Mouse (Mus musculus) embryonic facial prominence, embryonic 15.5 days (tissue): ENCODE results near the gene Cnst. TPM values are rescaled to one million over a fixed set of nuclear protein-coding genes. Genes with fewer than 3 reads are reported as not detected.
"Not testable (repeated sequence)": the region's sequence is repeated elsewhere in the genome, so short reads cannot be mapped to it uniquely, and the experiment has no call there.

Experiments
- ATAC-seq: fragments of 200-750 bp; cut with Nextera tagmentation; 2 replicates; pipeline ENCODE4 v1.8.0; 2017; ENCODE audit warnings: low read depth, moderate TSS enrichment; ENCODE audit not compliant: insufficient number of reproducible peaks, low FRiP score, low TSS enrichment
- H3K27ac ChIP-seq: fragments of 300-500 bp; sonication (generic); replicated peaks from 2 replicates; pipeline ENCODE4 v1.5.1; 2015; ENCODE audit warnings: mild to moderate bottlenecking, inconsistent platforms
- H3K27me3 ChIP-seq: fragments of 300-500 bp; sonication (generic); 2 replicates; pipeline ENCODE4 v1.6.1; 2015; ENCODE audit warnings: inconsistent platforms
- H3K36me3 ChIP-seq: fragments of 300-500 bp; sonication (generic); 2 replicates; pipeline ENCODE4 v1.6.1; 2015; ENCODE audit warnings: mild to moderate bottlenecking, inconsistent platforms
- H3K4me1 ChIP-seq: fragments of 300-500 bp; sonication (generic); 2 replicates; pipeline ENCODE4 v1.6.1; 2015; ENCODE audit warnings: inconsistent platforms
- H3K4me2 ChIP-seq: fragments of 300-500 bp; sonication (generic); replicated peaks from 2 replicates; pipeline ENCODE4 v1.6.1; 2015; ENCODE audit warnings: mild to moderate bottlenecking, inconsistent platforms
- H3K4me3 ChIP-seq: fragments of 300-500 bp; sonication (generic); replicated peaks from 2 replicates; pipeline ENCODE4 v1.5.1; 2015; ENCODE audit warnings: mild to moderate bottlenecking, inconsistent platforms
- H3K9ac ChIP-seq: fragments of 300-500 bp; sonication (generic); 2 replicates; pipeline ENCODE4 v1.6.1; 2015; ENCODE audit warnings: inconsistent platforms
- H3K9me3 ChIP-seq: fragments of 300-500 bp; sonication (generic); replicated peaks from 2 replicates; pipeline ENCODE4 v1.6.1; 2016; ENCODE audit warnings: inconsistent platforms
- WGBS: fragments of 180-500 bp; shearing (Covaris S2); methylation state at CpG from one replicate; pipeline ENCODE4 v1.1.7; 2015; 5-methylcytosine and 5-hydroxymethylcytosine counted together
- polyA plus RNA-seq: library from polyadenylated mRNA; unstranded; fragments of >200 nt; fragmentation: Nextera tagmentation; extraction: Ambion mirVana; gene quantifications from 2 replicates; pipeline ENCODE4 v1.2.1, GENCODE M21; 2015

The Cnst gene
- polyA plus RNA-seq, 1 experiment from 2014 or later: 16.7 TPM

DNA sequence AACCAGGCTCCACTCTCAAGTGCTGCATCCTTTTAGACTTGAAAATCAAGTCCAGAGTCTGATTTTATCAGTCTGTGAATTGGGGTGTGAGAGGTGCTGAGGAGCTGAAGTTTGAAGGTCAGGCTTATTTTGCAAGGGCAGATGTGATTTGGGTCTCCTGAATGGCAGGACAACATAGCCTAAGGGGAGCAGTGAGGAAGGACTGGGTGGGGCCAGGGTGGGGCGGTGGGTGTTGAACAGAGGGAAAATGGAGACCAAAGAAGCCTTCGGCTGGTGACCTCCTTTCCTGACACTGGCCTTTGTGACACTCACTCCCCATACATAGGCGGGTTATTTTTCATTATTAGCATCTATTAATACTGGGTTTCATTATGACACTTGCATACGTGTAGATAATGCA is 81.7 kb downstream of the Cnst start:
- Histone ChIP-seq H3K36me3 (peaks cover 16% of the 10 kb centered on the region; the same call in 1 of the 2 replicates), H3K9me3 (no peaks in the 10 kb centered on the region), H3K27me3 (no peaks in the 10 kb centered on the region), H3K4me3 (no peak overlapping the region), H3K27ac (no peak overlapping the region), H3K9ac (no peak overlapping the region), H3K4me2 (no peak overlapping the region), H3K4me1 (0 out of 2 replicates have a peak, but pooled peaks cover 5% of the 10 kb centered on the region)
- 80% methylated on average over 4 of the region's 4 CpGs for WGBS
- no peak for ATAC-seq

DNA sequence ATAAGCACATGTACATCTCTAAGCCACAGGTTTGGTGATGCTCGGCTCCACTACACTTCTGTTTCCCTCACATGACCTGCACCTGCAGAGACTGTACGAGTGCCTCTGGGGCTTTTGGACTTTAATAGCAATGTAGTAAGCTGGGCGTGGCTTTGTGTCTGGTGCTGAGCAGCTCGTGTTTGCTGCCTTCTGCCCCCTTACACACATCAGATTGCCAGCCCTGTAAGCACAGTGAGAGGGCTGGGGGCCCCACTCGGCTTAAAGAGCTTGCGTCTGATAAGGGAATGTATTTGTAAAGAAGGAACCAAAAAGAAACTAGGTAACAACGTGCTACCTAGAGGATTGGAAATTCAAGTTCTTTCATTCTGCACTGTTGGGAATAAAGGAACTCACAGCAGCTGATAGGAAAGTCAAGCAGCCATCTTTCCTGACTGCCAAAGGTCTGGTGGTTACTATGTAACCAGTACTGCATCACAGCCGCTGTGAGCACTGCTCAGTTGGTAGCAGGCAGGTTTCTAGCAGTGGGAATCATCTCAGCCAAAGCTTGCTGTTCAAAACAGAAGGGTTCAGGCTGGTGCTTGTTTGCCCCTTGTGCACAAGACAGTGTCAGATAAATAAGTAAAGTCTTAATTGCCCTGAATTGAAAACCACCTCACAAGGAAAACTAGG is 82.4 kb downstream of the Cnst start:
- ATAC-seq: 0 out of 2 replicates have a peak, but pooled peaks have one; percentile 29
- no peak overlapping the region for H3K9ac ChIP-seq
- no peak overlapping the region for H3K4me2 ChIP-seq
- H3K4me1 ChIP-seq: 0 out of 2 replicates have a peak, but pooled peaks cover 5% of the 10 kb centered on the region
- H3K27ac ChIP-seq: no peak overlapping the region
- no peak overlapping the region for H3K4me3 ChIP-seq
- no peaks in the 10 kb centered on the region for H3K27me3 ChIP-seq
- peaks cover 11% of the 10 kb centered on the region; the same call in 1 of the 2 replicates for H3K36me3 ChIP-seq
- H3K9me3 ChIP-seq: no peaks in the 10 kb centered on the region
- 59% methylated on average over 8 of the region's 8 CpGs for WGBS

DNA sequence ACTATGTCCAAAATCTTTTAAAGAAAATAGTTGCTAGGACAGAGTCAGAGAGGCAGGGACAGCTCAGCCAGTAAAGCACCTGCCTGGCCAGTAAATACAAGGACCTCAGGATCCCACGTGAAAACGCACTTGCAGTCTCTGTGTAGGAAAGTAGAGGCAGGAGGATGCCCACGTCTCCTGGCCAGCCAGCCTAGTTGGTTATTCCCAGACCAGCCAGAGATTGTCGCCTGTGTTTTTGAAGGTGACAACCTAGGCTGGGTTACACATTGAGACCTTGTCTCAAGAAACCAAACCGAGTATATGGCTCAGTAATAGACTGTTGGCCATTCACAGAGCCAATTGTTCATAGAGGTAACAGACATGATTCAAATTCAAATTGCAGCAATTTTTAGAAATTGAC is 83.1 kb downstream of the Cnst start:
- no peak for ATAC-seq
- H3K36me3 ChIP-seq: peaks cover 11% of the 10 kb centered on the region; the same call in 1 of the 2 replicates
- 0 out of 2 replicates have a peak, but pooled peaks cover 5% of the 10 kb centered on the region for H3K4me1 ChIP-seq
- no peaks in the 10 kb centered on the region for H3K9me3 ChIP-seq
- H3K27me3 ChIP-seq: no peaks in the 10 kb centered on the region
- H3K27ac ChIP-seq: no peak overlapping the region
- no peak overlapping the region for H3K4me2 ChIP-seq
- H3K4me3 ChIP-seq: no peak overlapping the region
- 89% methylated on average over 5 of the region's 5 CpGs for WGBS
- H3K9ac ChIP-seq: no peak overlapping the region

DNA sequence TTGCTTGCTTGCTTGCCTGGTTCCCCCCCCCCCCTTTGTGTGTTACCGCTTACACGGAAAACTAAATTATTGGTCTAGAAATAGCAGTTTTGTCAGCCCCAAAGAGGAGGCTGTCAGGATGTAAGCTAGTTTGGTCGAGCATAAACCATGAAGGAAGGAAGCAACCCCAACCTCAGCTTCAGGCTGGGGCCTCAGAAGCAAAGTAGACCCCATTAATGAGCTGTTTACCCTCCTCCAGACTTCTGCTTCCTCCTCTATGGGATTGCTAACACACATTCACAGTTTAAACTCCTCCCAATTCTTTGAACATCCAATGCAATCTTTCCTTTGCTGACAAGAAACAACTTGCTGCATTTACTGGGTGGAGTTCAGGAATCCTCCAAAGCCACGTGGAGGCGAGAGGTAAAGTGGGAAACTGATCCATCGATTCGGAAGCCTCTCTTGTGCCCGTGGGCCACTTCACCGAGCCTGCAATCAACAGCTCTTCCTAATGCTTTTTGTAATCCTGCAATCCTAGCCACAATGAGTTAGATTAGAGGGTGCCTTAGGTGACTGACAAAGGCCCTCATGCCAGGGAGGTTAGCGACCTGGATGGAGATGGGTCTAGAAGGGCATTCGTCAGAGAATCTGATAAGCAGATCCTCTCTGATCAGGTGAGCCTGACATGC is 86.7 kb downstream of the Cnst start:
- Histone ChIP-seq H3K27ac (no peak overlapping the region), H3K4me2 (no peak overlapping the region), H3K9me3 (no peaks in the 10 kb centered on the region), H3K36me3 (no peaks in the 10 kb centered on the region), H3K4me1 (0 out of 2 replicates have a peak, but pooled peaks cover 5% of the 10 kb centered on the region), H3K27me3 (no peaks in the 10 kb centered on the region), H3K9ac (no peak overlapping the region), H3K4me3 (no peak overlapping the region)
- 71% methylated on average over 11 of the region's 11 CpGs for WGBS
- ATAC-seq: no peak

DNA sequence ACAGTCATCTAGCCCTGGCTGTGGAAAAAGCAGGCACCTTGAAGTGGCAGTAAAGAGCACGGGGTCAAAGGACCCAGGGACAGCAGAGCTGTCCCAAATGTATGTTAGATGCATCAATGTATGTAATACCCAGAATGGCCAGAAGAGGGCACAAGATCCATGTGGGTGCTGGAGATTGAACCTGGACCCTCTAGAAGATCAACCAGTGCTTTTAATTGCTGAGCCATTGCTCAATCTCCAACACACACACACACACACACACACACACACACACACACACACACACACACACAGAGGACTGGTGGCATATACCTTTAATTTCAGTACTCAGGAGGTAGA is 87.2 kb downstream of the Cnst start:
- Histone ChIP-seq H3K4me2 (no peak overlapping the region), H3K4me3 (no peak overlapping the region), H3K9me3 (no peaks in the 10 kb centered on the region), H3K36me3 (no peaks in the 10 kb centered on the region), H3K27ac (no peak overlapping the region), H3K27me3 (no peaks in the 10 kb centered on the region), H3K4me1 (0 out of 2 replicates have a peak, but pooled peaks cover 4% of the 10 kb centered on the region), H3K9ac (no peak overlapping the region)
- no peak for ATAC-seq
- 30% methylated on average over 1 of the region's 1 CpGs for WGBS

DNA sequence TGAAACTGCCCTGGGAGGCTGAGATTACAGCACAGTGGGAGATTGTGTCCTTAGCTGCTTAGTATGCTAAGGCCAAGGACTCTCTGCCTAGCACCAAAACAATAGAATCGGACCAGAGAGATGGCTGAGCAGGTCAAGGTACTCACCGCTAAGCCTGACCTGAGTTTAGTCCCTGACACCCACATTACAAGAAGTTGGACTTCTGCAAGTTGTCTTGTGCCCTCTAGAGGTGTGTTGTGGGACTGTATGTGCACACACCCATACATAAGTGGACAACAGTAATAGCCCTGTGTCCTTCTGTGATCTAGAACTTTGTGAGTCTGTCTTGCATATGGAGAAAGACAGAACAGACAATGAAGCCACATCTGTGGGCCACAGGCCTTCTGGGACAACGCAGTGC is 88.0 kb downstream of the Cnst start:
- Histone ChIP-seq H3K4me2 (no peak overlapping the region), H3K36me3 (no peaks in the 10 kb centered on the region), H3K27ac (no peak overlapping the region), H3K27me3 (no peaks in the 10 kb centered on the region), H3K9me3 (no peaks in the 10 kb centered on the region), H3K4me1 (no peaks in the 10 kb centered on the region), H3K9ac (no peak overlapping the region), H3K4me3 (no peak overlapping the region)
- 88% methylated on average over 3 of the region's 3 CpGs for WGBS
- ATAC-seq: no peak

DNA sequence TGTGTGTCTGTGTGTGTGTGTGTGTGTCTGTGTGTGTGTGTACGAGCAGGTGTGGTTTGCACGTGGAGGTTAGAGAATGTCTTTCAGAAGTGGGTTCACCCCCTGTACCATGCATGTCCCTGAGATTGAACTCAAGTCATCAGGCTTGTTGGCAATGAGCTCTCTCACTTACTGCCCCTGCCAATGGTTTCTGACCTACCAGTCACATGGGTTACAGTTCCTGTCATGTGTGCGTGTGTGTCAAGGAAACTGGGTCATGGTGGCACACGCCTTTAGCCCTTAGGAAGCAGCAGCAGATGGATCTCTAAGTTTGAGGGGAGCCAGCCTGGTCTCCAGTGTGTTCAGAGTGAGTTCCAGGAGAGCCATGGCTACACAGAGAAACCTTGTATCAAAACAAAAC is 96.6 kb downstream of the Cnst start:
- no peak overlapping the region for H3K27ac ChIP-seq
- no peak overlapping the region for H3K4me3 ChIP-seq
- H3K4me1 ChIP-seq: peaks cover 5% of the 10 kb centered on the region; the same call in 1 of the 2 replicates
- no peaks in the 10 kb centered on the region for H3K27me3 ChIP-seq
- no peaks in the 10 kb centered on the region for H3K36me3 ChIP-seq
- H3K9ac ChIP-seq: no peak overlapping the region
- 81% methylated on average over 4 of the region's 4 CpGs for WGBS
- ATAC-seq: no peak
- no peak overlapping the region for H3K4me2 ChIP-seq
- no peaks in the 10 kb centered on the region for H3K9me3 ChIP-seq

DNA sequence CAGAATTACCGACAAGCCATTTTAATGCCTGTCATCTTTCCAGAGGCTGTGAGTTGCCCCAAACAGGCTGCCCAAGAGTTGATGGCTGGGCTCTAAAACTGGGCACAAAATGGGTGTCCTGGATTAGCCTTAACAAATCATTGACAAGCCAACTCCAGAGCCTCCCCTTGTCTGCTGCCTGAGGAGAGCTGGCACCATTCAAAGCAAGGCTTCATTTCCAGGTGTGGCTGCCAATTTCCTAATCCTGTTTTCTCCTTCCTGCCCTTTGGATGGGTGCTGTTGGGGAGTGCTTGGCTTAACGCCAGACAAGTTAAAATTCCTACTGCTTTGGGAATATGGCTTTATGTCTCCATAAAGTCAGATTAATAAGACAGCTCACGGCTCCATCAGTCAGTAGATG is 98.0 kb downstream of the Cnst start:
- ATAC-seq: no peak
- no peaks in the 10 kb centered on the region for H3K27me3 ChIP-seq
- peaks cover 5% of the 10 kb centered on the region; the same call in 1 of the 2 replicates for H3K4me1 ChIP-seq
- no peak overlapping the region for H3K4me2 ChIP-seq
- WGBS: 55% methylated on average over 3 of the region's 3 CpGs
- no peaks in the 10 kb centered on the region for H3K9me3 ChIP-seq
- H3K36me3 ChIP-seq: no peaks in the 10 kb centered on the region
- H3K4me3 ChIP-seq: no peak overlapping the region
- H3K9ac ChIP-seq: no peak overlapping the region
- no peak overlapping the region for H3K27ac ChIP-seq

DNA sequence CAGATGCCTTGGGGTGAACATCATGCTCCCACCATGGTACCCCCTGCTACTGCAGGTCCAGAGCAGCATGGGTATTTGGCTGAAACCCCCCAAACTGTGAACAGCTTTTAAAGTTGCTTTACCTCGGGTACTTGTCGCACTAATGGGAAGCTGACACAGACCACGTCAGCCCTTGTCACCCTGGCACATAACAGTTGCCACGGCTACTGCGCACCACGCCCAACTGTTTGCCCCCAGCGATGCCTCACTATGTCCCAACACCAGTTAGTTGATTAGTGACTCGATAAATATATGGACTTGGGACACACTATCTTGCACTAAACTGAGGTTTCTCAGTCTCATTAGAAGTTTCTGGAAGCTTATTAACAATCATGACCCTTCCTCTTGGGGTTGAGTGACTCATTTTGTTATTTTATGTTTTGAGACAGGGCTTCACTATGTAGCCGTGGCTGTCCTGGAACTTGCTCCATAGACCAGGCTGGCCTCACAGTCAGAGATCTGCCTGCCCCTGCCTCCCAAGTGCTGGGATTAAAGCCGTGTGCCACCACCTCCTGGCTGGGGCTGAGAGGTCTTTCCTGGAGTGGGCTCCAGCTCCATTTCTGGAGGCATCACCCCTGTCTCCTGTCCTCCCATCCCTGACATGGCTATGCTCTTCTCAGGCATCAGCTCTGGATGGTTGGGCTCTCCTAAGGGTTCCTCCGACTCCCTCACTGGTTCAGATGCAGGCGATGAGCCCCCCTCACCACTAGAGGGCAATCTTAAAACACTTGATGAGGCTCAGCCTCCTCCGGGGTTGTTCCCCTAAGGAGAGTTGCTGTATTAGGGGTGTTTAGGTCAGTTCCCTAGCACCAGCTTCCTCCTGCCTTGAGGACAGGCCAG is 99.2 kb downstream of the Cnst start:
- Histone ChIP-seq H3K36me3 (no peaks in the 10 kb centered on the region), H3K27ac (no peak overlapping the region), H3K27me3 (no peaks in the 10 kb centered on the region), H3K4me1 (peaks cover 5% of the 10 kb centered on the region; the same call in 1 of the 2 replicates), H3K4me2 (peak overlapping the region; percentile 50), H3K4me3 (peak overlapping the region; percentile 33), H3K9ac (no peak overlapping the region), H3K9me3 (no peaks in the 10 kb centered on the region)
- 62% methylated on average over 13 of the region's 13 CpGs for WGBS
- peak; percentile 70 for ATAC-seq

DNA sequence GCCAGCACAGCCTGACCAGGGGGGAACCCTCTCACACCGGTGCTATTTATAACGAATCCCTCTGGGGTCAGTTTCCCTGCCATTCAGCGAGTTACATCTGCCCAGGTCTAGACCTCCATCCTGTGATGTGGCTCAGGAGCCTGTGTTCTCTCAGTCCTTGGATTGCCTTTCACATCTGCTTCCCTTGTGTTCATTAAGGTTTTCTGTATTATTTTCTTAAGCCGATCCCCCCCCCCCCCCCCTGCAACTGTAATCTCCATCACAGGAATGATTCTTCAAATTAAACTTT is 99.8 kb downstream of the Cnst start:
- WGBS: 12% methylated on average over 4 of the region's 4 CpGs
- Histone ChIP-seq H3K4me2 (peak overlapping the region; percentile 50), H3K4me3 (peak overlapping the region; percentile 33), H3K27ac (no peak overlapping the region), H3K9me3 (no peaks in the 10 kb centered on the region), H3K27me3 (no peaks in the 10 kb centered on the region), H3K4me1 (peaks cover 5% of the 10 kb centered on the region; the same call in 1 of the 2 replicates), H3K9ac (no peak overlapping the region), H3K36me3 (no peaks in the 10 kb centered on the region)
- ATAC-seq: peak; percentile 15; the same call in 1 of the 2 replicates

DNA sequence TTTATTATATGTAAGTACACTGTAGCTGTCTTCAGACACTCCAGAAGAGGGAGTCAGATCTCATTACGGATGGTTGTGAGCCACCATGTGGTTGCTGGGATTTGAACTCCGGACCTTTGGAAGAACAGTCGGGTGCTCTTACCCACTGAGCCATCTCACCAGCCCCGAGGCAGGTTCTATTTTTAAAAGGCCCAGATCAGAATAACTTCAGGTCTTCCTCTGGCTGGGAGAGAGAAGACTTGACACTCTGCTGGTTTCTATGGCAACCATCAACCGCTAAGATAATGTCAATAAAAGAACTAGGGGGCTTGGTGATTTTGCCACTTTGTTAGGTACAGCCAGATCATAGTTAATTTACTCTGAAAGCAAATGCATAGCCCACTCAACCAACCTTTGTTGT is 102.5 kb downstream of the Cnst start:
- H3K9me3 ChIP-seq, ATAC-seq: not testable (repeated sequence)

More for the DNA sequence above, 102.5 kb downstream of the Cnst start:
- H3K9ac ChIP-seq, H3K36me3 ChIP-seq, H3K27ac ChIP-seq, H3K27me3 ChIP-seq, H3K4me1 ChIP-seq, H3K4me3 ChIP-seq, H3K4me2 ChIP-seq: not testable (repeated sequence)
- WGBS: 76% methylated on average over 4 of the region's 5 CpGs
